Mouse (Mus musculus) liver, postnatal 0 days (tissue): Measurements from ENCODE around the gene Vsx1. TPM values are rescaled to one million over a fixed set of nuclear protein-coding genes. Genes with fewer than 3 reads are reported as not detected.

Source experiments
- ATAC-seq: fragments of 200-750 bp; cut with Nextera tagmentation; 2 replicates; pipeline ENCODE4 v1.8.0; 2017; ENCODE audit warnings: mild to moderate bottlenecking, moderate library complexity
- DNase-seq: peaks from one replicate; pipeline ENCODE4 v3.0.0-alpha.2; 2016
- H3K27ac ChIP-seq: fragments of 300-500 bp; sonication (generic); 2 replicates; pipeline ENCODE4 v1.5.1; 2014; ENCODE audit warnings: antibody characterized with exemption, moderate library complexity, mild to moderate bottlenecking, low read depth
- H3K27me3 ChIP-seq: fragments of 300-500 bp; sonication (generic); 2 replicates; pipeline ENCODE4 v1.6.1; 2014; ENCODE audit warnings: low read length, control low read depth, mixed read lengths; ENCODE audit not compliant: insufficient read depth
- H3K36me3 ChIP-seq: fragments of 300-500 bp; sonication (generic); replicated peaks from 2 replicates; pipeline ENCODE4 v1.6.1; 2014; ENCODE audit warnings: mild to moderate bottlenecking, control low read depth, low read length, moderate library complexity, mixed read lengths; ENCODE audit not compliant: insufficient read depth
- H3K4me1 ChIP-seq: fragments of 300-500 bp; sonication (generic); 2 replicates; pipeline ENCODE4 v1.6.1; 2014; ENCODE audit warnings: antibody characterized with exemption, mild to moderate bottlenecking, control low read depth; ENCODE audit not compliant: insufficient read depth
- H3K4me2 ChIP-seq: fragments of 300-500 bp; sonication (generic); 2 replicates; pipeline ENCODE4 v1.6.1; 2014; ENCODE audit warnings: low read depth, mild to moderate bottlenecking, low read length, moderate library complexity, mixed read lengths
- H3K4me3 ChIP-seq: fragments of 300-500 bp; sonication (generic); 2 replicates; pipeline ENCODE4 v1.5.1; 2014; ENCODE audit warnings: low read depth, low read length
- H3K9ac ChIP-seq: fragments of 300-500 bp; sonication (generic); replicated peaks from 2 replicates; pipeline ENCODE4 v1.6.1; 2014; ENCODE audit warnings: mild to moderate bottlenecking, moderate library complexity
- H3K9me3 ChIP-seq: fragments of 300-500 bp; sonication (generic); 2 replicates; pipeline ENCODE4 v1.6.1; 2016; ENCODE audit warnings: mild to moderate bottlenecking, control low read depth, low read length, mixed read lengths
- CTCF ChIP-seq: sonication (generic); IDR thresholded peaks from 2 replicates; pipeline ENCODE4 v1.5.1; 2016; ENCODE audit warnings: antibody characterized with exemption, low read depth
- EP300 ChIP-seq: IDR thresholded peaks from 2 replicates; pipeline ENCODE4 v1.6.1; 2016; ENCODE audit warnings: antibody characterized with exemption, low read depth, mild to moderate bottlenecking
- WGBS: fragments of 180-500 bp; shearing (Covaris S2); extraction: QIAGEN DNeasy Blood & Tissue Kit; methylation state at CpG from one replicate; pipeline ENCODE4 v1.1.7; 2014; ENCODE audit not compliant: insufficient replicate concordance; 5-methylcytosine and 5-hydroxymethylcytosine counted together
- polyA plus RNA-seq: library from polyadenylated mRNA; unstranded; fragments of >200 nt; fragmentation: Nextera tagmentation; extraction: Ambion mirVana; gene quantifications from 2 replicates; pipeline ENCODE4 v1.2.1, GENCODE M21; 2015

Vsx1 gene
- polyA plus RNA-seq, 1 experiment from 2014 or later = not detected

DNA sequence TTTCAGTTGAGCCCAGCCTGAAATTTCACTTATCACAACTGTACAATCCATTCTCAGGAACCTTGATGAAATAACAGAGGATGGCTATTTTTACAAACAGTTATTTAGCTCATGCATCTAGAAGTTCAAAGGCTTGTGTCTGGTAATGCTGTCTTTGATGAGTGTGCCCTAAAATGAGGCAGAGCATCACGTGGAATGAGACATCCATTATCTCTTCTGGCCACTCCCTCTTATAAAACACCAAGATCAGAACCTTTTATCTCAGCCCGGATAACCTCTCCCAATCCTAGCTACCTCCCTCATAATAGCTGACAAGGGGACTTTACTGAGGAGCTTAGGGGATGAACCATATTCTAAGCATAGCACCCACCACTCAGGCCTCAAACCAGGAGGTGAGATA, 24.2 kb downstream of the Vsx1 start:
- TF ChIP-seq EP300 = no peak
- Histone ChIP-seq H3K36me3 (no peaks in the 10 kb centered on the region), H3K27me3 (no peaks in the 10 kb centered on the region), H3K9me3 (no peaks in the 10 kb centered on the region), H3K9ac (peak overlapping the region; percentile 33; the same call in 1 of the 2 replicates), H3K4me3 (peak overlapping the region; percentile 84; the same call in 1 of the 2 replicates), H3K4me1 (peaks cover 58% of the 10 kb centered on the region), H3K4me2 (peak overlapping the region; percentile 96), H3K27ac (peak overlapping the region; percentile 84)
- DNase-seq (peak; percentile 6), ATAC-seq (no peak)
- WGBS = 43% methylated on average over 2 of the region's 2 CpGs

DNA sequence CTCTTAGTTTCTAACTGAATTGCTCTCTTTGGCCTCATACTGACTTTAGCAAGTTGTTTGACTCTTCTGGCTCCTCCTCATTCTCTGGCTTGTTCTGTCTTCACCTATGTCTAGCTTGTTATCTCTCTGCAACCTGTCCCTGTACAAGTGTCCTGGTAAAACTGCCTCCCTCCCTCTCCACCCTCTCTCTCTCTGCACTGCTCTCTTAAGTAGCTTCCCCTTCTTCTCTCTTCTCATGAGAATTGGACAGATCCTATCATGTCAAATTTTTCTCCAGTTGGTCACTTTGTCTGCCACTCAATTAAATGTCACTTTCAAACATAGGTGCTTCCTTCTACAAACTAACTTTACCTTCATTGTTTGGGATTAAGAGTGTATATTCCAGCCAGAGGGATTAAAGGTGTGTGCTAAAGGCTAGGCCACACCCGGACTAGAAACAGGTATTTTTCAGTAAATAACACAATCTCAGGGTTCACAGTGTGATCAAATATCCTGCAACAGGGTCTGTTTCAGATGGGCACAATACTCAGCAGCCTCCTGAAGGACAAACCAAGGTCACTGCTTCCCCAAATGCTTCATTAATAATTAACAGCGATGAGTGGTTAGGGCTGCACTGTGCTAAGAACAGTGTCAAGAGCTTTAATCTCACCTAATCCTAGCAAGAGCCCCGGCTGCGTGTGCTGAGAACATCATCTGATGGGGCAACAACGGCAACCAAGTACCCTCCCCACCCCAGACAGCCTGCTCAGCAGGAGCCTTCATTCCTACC, 24.8 kb downstream of the Vsx1 start:
- H3K9ac ChIP-seq = peak overlapping the region; percentile 33; the same call in 1 of the 2 replicates
- peaks cover 6% of the 10 kb centered on the region; the same call in 1 of the 2 replicates for H3K36me3 ChIP-seq
- peaks cover 51% of the 10 kb centered on the region for H3K4me1 ChIP-seq
- WGBS = 54% methylated on average over 5 of the region's 5 CpGs
- H3K4me2 ChIP-seq = peak overlapping the region; percentile 96
- peak overlapping the region; percentile 84 for H3K27ac ChIP-seq
- ATAC-seq (no peak), DNase-seq (no peak)
- TF ChIP-seq CTCF (no peak), EP300 (no peak)
- H3K4me3 ChIP-seq = 0 out of 2 replicates have a peak overlapping the region, but pooled peaks have one; percentile 84
- no peaks in the 10 kb centered on the region for H3K9me3 ChIP-seq
- H3K27me3 ChIP-seq = no peaks in the 10 kb centered on the region

DNA sequence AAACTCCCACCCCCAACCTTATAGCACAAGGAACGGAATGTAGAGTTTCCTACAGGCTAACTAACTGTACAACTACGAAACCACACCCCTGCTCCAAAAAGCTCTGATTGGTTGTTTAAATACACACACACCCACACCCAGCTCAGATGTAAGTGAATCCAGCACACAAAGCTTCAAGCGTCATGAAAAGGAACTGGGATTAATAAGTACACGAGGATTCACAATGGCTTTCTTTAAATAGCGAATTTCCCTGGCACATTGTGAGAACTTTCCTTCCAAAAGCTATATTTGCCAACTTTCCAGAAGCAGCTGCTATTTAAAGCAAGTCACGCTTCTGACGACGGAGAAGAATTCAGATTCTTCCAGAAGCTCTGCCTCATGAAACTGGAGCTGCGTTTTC, 25.9 kb downstream of the Vsx1 start:
- H3K27ac ChIP-seq = peak overlapping the region; percentile 84
- H3K27me3 ChIP-seq = no peaks in the 10 kb centered on the region
- peak overlapping the region; percentile 96 for H3K4me2 ChIP-seq
- peaks cover 14% of the 10 kb centered on the region for H3K36me3 ChIP-seq
- H3K4me3 ChIP-seq = no peak overlapping the region
- 66% methylated on average over 9 of the region's 9 CpGs for WGBS
- ATAC-seq (no peak), DNase-seq (no peak)
- H3K9ac ChIP-seq = no peak overlapping the region
- H3K9me3 ChIP-seq = no peaks in the 10 kb centered on the region
- peaks cover 44% of the 10 kb centered on the region for H3K4me1 ChIP-seq
- TF ChIP-seq EP300 (no peak), CTCF (no peak)

DNA sequence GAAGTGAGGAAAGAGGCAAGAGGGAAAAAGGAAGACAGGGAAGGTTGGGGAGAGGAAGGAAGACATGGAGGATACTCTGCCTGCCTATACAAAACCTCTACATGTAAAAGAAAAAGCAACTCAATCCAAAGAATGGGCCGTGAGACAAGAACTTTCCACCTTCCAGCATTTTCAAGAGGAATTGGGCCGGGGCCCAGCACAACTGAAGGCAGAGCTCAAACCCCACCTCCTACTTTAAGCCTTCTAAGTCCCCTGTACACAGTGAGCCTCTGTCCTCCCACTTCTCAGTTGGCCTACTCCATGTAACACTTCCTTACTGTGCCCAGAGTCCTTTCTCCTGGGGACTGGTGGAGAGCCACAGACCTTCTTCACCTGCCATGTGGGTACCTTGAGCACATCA, 27.2 kb downstream of the Vsx1 start:
- TF ChIP-seq EP300 = no peak
- no peak for TF ChIP-seq CTCF
- H3K4me1 ChIP-seq = peaks cover 44% of the 10 kb centered on the region
- 70% methylated on average over 2 of the region's 2 CpGs for WGBS

DNA sequence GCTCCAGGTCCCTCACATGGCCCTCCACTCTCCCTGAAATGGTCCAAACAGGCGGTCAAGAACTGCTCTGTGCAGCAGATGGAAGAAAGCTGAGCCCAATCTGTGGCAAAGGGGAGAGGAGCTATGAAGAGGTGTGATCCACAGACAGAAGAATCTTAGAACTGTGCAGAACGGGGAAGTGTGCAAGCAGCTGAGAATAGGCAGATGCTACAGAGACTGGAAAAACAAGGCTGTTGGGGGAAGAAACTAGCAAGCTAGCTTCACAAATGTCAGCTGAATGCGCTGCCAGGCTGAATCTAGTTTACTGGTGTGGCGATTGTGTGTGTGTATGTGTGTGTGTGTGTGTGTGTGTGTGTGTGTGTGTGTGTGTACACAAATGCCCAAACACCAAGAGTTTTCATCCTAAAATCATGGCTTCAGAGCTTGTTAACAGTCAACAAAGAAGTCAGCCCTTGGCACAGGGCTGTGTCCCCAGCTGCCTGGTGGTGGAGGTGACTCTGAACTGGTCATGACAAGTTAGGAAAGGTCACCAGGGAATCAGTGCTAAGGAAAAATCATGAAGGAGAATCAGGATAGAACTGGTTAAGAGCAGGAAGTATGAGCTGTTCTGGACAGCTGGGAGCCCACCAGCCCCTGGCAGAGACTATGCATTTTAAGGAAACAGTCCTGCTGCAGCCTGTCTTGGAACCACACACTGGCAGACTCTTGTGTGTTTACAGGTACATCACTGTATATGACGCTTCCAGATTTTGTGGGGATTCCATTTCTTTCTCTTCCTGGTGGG, 28.3 kb downstream of the Vsx1 start:
- no peak overlapping the region for H3K9ac ChIP-seq
- WGBS = 78% methylated on average over 5 of the region's 5 CpGs
- H3K9me3 ChIP-seq = no peaks in the 10 kb centered on the region
- ATAC-seq = no peak
- H3K36me3 ChIP-seq = peaks cover 26% of the 10 kb centered on the region
- no peak for DNase-seq
- no peak overlapping the region for H3K4me3 ChIP-seq
- no peak for TF ChIP-seq EP300
- TF ChIP-seq CTCF = no peak
- H3K4me1 ChIP-seq = peaks cover 41% of the 10 kb centered on the region
- H3K27me3 ChIP-seq = no peaks in the 10 kb centered on the region
- H3K27ac ChIP-seq = peak overlapping the region; percentile 53
- no peak overlapping the region for H3K4me2 ChIP-seq

More for the DNA sequence above, 27.2 kb downstream of the Vsx1 start:
- H3K36me3 ChIP-seq = peaks cover 25% of the 10 kb centered on the region
- no peak overlapping the region for H3K4me3 ChIP-seq
- ATAC-seq (no peak), DNase-seq (no peak)
- H3K9ac ChIP-seq = no peak overlapping the region
- H3K4me2 ChIP-seq = no peak overlapping the region
- no peaks in the 10 kb centered on the region for H3K27me3 ChIP-seq
- H3K27ac ChIP-seq = no peak overlapping the region
- no peaks in the 10 kb centered on the region for H3K9me3 ChIP-seq

DNA sequence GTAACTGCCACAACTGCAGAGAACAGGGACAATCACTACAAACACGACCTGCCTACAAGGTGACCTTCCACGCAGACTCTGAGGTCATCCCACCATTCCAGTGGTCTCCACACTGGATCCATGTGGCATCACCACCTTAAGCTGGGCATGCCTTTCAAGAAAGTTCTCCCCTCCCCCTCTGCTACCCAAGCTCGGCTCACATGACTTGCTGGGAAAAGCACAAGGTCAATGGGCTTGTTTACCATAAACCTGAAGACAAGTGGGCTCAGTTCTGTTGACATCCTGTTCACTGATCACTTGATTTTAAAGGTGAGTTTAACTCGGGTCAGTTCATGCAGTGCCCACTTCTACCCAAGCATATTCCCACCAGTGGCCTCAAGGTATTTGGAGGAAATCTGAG, 29.1 kb downstream of the Vsx1 start:
- peaks cover 34% of the 10 kb centered on the region for H3K4me1 ChIP-seq
- H3K36me3 ChIP-seq = peaks cover 26% of the 10 kb centered on the region
- ATAC-seq (no peak), DNase-seq (peak; percentile 11)
- no peak for TF ChIP-seq EP300
- 54% methylated on average over 4 of the region's 4 CpGs for WGBS
- no peaks in the 10 kb centered on the region for H3K9me3 ChIP-seq
- H3K4me3 ChIP-seq = no peak overlapping the region
- H3K9ac ChIP-seq = no peak overlapping the region
- H3K27me3 ChIP-seq = no peaks in the 10 kb centered on the region
- peak overlapping the region; percentile 53 for H3K27ac ChIP-seq
- no peak overlapping the region for H3K4me2 ChIP-seq
